Mouse (Mus musculus) hindbrain, embryonic 13.5 days (tissue): Measurements from ENCODE around the gene Phc3. TPM values are rescaled to one million over a fixed set of nuclear protein-coding genes. Genes with fewer than 3 reads are reported as not detected.

Source experiments
- ATAC-seq: fragments of 200-750 bp; cut with Nextera tagmentation; 2 replicates; pipeline ENCODE4 v1.8.0; 2017; ENCODE audit warnings: moderate TSS enrichment; ENCODE audit not compliant: low FRiP score
- H3K27ac ChIP-seq: fragments of 300-500 bp; sonication (generic); 2 replicates; pipeline ENCODE4 v1.5.1; 2015; ENCODE audit warnings: inconsistent platforms, mild to moderate bottlenecking, moderate library complexity
- H3K27me3 ChIP-seq: fragments of 300-500 bp; sonication (generic); 2 replicates; pipeline ENCODE4 v1.6.1; 2015; ENCODE audit warnings: mild to moderate bottlenecking, inconsistent platforms
- H3K36me3 ChIP-seq: fragments of 300-500 bp; sonication (generic); 2 replicates; pipeline ENCODE4 v1.6.1; 2015; ENCODE audit warnings: mild to moderate bottlenecking, inconsistent platforms
- H3K4me1 ChIP-seq: fragments of 300-500 bp; sonication (generic); replicated peaks from 2 replicates; pipeline ENCODE4 v1.6.1; 2015; ENCODE audit warnings: inconsistent platforms
- H3K4me2 ChIP-seq: fragments of 300-500 bp; sonication (generic); 2 replicates; pipeline ENCODE4 v1.6.1; 2015; ENCODE audit warnings: inconsistent platforms, mild to moderate bottlenecking, moderate library complexity
- H3K4me3 ChIP-seq: fragments of 300-500 bp; sonication (generic); 2 replicates; pipeline ENCODE4 v1.5.1; 2015; ENCODE audit warnings: mild to moderate bottlenecking, inconsistent platforms
- H3K9ac ChIP-seq: fragments of 300-500 bp; sonication (generic); 2 replicates; pipeline ENCODE4 v1.6.1; 2015; ENCODE audit warnings: mild to moderate bottlenecking, inconsistent platforms
- H3K9me3 ChIP-seq: fragments of 300-500 bp; sonication (generic); 2 replicates; pipeline ENCODE4 v1.6.1; 2016; ENCODE audit warnings: inconsistent platforms
- WGBS: fragments of 180-500 bp; shearing (Covaris S2); methylation state at CpG from one replicate; pipeline ENCODE4 v1.1.7; 2015; 5-methylcytosine and 5-hydroxymethylcytosine counted together
- polyA plus RNA-seq: library from polyadenylated mRNA; unstranded; fragments of >200 nt; fragmentation: Nextera tagmentation; extraction: Ambion mirVana; gene quantifications from 2 replicates; pipeline ENCODE4 v1.2.1, GENCODE M21; 2015

Gene Phc3
- polyA plus RNA-seq, 1 experiment from 2014 or later = 8.1 TPM

GRCm38 (mm10) chr3:30995283-30995898, 26.2 kb upstream of the Phc3 start, which contains the start of gene Prkci:
Gene Prkci, plus strand, starts transcription at chr3:30995747.
- peak within 1 kb of the TSS; percentile 89 for H3K9ac ChIP-seq
- WGBS = 1% methylated on average over 49 of the region's 50 CpGs
- H3K36me3 ChIP-seq = no peaks in the 10 kb centered on the region
- H3K27ac ChIP-seq = peak within 1 kb of the TSS; percentile 86
- H3K4me1 ChIP-seq = peaks cover 24% of the 10 kb centered on the region
- peak within 1 kb of the TSS; percentile 83 for H3K4me3 ChIP-seq
- H3K4me2 ChIP-seq = peak within 1 kb of the TSS; percentile 64
- ATAC-seq = peak; percentile 99
- H3K27me3 ChIP-seq = no peaks in the 10 kb centered on the region
- H3K9me3 ChIP-seq = no peaks in the 10 kb centered on the region

- no peak for ATAC-seq
- peak overlapping the region; percentile 83 for H3K4me3 ChIP-seq
- peaks cover 22% of the 10 kb centered on the region for H3K4me1 ChIP-seq
- H3K9me3 ChIP-seq = no peaks in the 10 kb centered on the region
- H3K27me3 ChIP-seq = no peaks in the 10 kb centered on the region
- H3K27ac ChIP-seq = no peak overlapping the region
- WGBS = 26% methylated on average over 6 of the region's 6 CpGs
- H3K9ac ChIP-seq = peak overlapping the region; percentile 89; the same call in 1 of the 2 replicates
- H3K4me2 ChIP-seq = peak overlapping the region; percentile 64
- H3K36me3 ChIP-seq = no peaks in the 10 kb centered on the region
Observed at GRCm38 (mm10) chr3:30994859-30995258, 25.6 kb upstream of the Phc3 start.

GRCm38 (mm10) chr3:30993066-30993573, 23.9 kb upstream of the Phc3 start:
- no peak overlapping the region for H3K27ac ChIP-seq
- H3K36me3 ChIP-seq = no peaks in the 10 kb centered on the region
- ATAC-seq = no peak
- no peak overlapping the region for H3K9ac ChIP-seq
- H3K4me2 ChIP-seq = no peak overlapping the region
- peaks cover 20% of the 10 kb centered on the region for H3K4me1 ChIP-seq
- no peaks in the 10 kb centered on the region for H3K27me3 ChIP-seq
- no peak overlapping the region for H3K4me3 ChIP-seq
- H3K9me3 ChIP-seq = no peaks in the 10 kb centered on the region

GRCm38 (mm10) chr3:30992161-30992560, 22.9 kb upstream of the Phc3 start:
- WGBS = 79% methylated on average over 7 of the region's 7 CpGs
- H3K27me3 ChIP-seq = no peaks in the 10 kb centered on the region
- H3K36me3 ChIP-seq = no peaks in the 10 kb centered on the region
- H3K4me1 ChIP-seq = peaks cover 14% of the 10 kb centered on the region
- H3K9ac ChIP-seq = no peak overlapping the region
- no peak overlapping the region for H3K27ac ChIP-seq
- no peak overlapping the region for H3K4me3 ChIP-seq
- no peaks in the 10 kb centered on the region for H3K9me3 ChIP-seq
- no peak for ATAC-seq
- no peak overlapping the region for H3K4me2 ChIP-seq

- Histone ChIP-seq H3K27ac (no peak overlapping the region), H3K36me3 (no peaks in the 10 kb centered on the region), H3K4me1 (no peaks in the 10 kb centered on the region), H3K9me3 (no peaks in the 10 kb centered on the region), H3K9ac (no peak overlapping the region), H3K4me2 (no peak overlapping the region), H3K4me3 (no peak overlapping the region), H3K27me3 (no peaks in the 10 kb centered on the region)
- WGBS = 89% methylated on average over 9 of the region's 9 CpGs
- no peak for ATAC-seq
Observed at GRCm38 (mm10) chr3:30987396-30988318, 18.4 kb upstream of the Phc3 start.

GRCm38 (mm10) chr3:30982924-30983536, 13.8 kb upstream of the Phc3 start:
- Histone ChIP-seq H3K27ac (no peak overlapping the region), H3K4me3 (no peak overlapping the region), H3K4me1 (no peaks in the 10 kb centered on the region), H3K9me3 (no peaks in the 10 kb centered on the region), H3K36me3 (no peaks in the 10 kb centered on the region), H3K4me2 (no peak overlapping the region), H3K9ac (no peak overlapping the region), H3K27me3 (no peaks in the 10 kb centered on the region)
- no peak for ATAC-seq
- 72% methylated on average over 8 of the region's 8 CpGs for WGBS

GRCm38 (mm10) chr3:30981616-30982380, 12.6 kb upstream of the Phc3 start:
- H3K36me3 ChIP-seq = no peaks in the 10 kb centered on the region
- H3K9me3 ChIP-seq = no peaks in the 10 kb centered on the region
- H3K27me3 ChIP-seq = no peaks in the 10 kb centered on the region
- no peak overlapping the region for H3K4me3 ChIP-seq
- H3K9ac ChIP-seq = no peak overlapping the region
- H3K4me1 ChIP-seq = no peaks in the 10 kb centered on the region
- H3K27ac ChIP-seq = no peak overlapping the region
- ATAC-seq = no peak
- H3K4me2 ChIP-seq = no peak overlapping the region
- 84% methylated on average over 5 of the region's 5 CpGs for WGBS

- 79% methylated on average over 1 of the region's 1 CpGs for WGBS
- H3K27ac ChIP-seq = no peak overlapping the region
- H3K27me3 ChIP-seq = no peaks in the 10 kb centered on the region
Observed at GRCm38 (mm10) chr3:30976991-30977603, 7.9 kb upstream of the Phc3 start.

GRCm38 (mm10) chr3:30975102-30975754, 6.0 kb upstream of the Phc3 start:
- H3K27me3 ChIP-seq = no peaks in the 10 kb centered on the region
- H3K4me3 ChIP-seq = no peak overlapping the region
- H3K4me2 ChIP-seq = no peak overlapping the region
- ATAC-seq = peak; percentile 41; the same call in 1 of the 2 replicates
- H3K27ac ChIP-seq = no peak overlapping the region
- no peaks in the 10 kb centered on the region for H3K4me1 ChIP-seq
- no peaks in the 10 kb centered on the region for H3K9me3 ChIP-seq
- H3K9ac ChIP-seq = no peak overlapping the region
- H3K36me3 ChIP-seq = no peaks in the 10 kb centered on the region
- 43% methylated on average over 9 of the region's 9 CpGs for WGBS

More at GRCm38 (mm10) chr3:30976991-30977603, 7.9 kb upstream of the Phc3 start:
- Histone ChIP-seq H3K4me1 (no peaks in the 10 kb centered on the region), H3K9me3 (no peaks in the 10 kb centered on the region), H3K4me2 (no peak overlapping the region), H3K36me3 (no peaks in the 10 kb centered on the region), H3K9ac (no peak overlapping the region), H3K4me3 (no peak overlapping the region)
- ATAC-seq = no peak

- Histone ChIP-seq H3K9me3 (no peaks in the 10 kb centered on the region), H3K4me2 (peak overlapping the region; percentile 67), H3K27ac (peak overlapping the region; percentile 94), H3K9ac (peak overlapping the region; percentile 98), H3K27me3 (no peaks in the 10 kb centered on the region), H3K36me3 (peaks cover 22% of the 10 kb centered on the region), H3K4me3 (peak overlapping the region; percentile 98), H3K4me1 (peaks cover 13% of the 10 kb centered on the region)
- ATAC-seq = peak; percentile 77
- WGBS = under 1% methylated on average over 48 of the region's 54 CpGs
Observed at GRCm38 (mm10) chr3:30968531-30969092, 603 bp downstream of the Phc3 start.

- no peak overlapping the region for H3K4me3 ChIP-seq
- no peak overlapping the region for H3K4me2 ChIP-seq
- H3K9ac ChIP-seq = no peak overlapping the region
- no peak for ATAC-seq
- no peaks in the 10 kb centered on the region for H3K27me3 ChIP-seq
- no peak overlapping the region for H3K27ac ChIP-seq
- 95% methylated on average over 13 of the region's 13 CpGs for WGBS
- H3K9me3 ChIP-seq = no peaks in the 10 kb centered on the region
- peaks cover 38% of the 10 kb centered on the region for H3K36me3 ChIP-seq
- H3K4me1 ChIP-seq = peaks cover 13% of the 10 kb centered on the region
Observed at GRCm38 (mm10) chr3:30965644-30966043, 3.6 kb downstream of the Phc3 start.
